Mouse (Mus musculus): ENCODE results near the gene Marc2. TPM values are rescaled to one million over a fixed set of nuclear protein-coding genes. Genes with fewer than 3 reads are reported as not detected.

Gene Marc2
- total RNA-seq, 1 experiment from 2014 or later = 327 TPM

DNA sequence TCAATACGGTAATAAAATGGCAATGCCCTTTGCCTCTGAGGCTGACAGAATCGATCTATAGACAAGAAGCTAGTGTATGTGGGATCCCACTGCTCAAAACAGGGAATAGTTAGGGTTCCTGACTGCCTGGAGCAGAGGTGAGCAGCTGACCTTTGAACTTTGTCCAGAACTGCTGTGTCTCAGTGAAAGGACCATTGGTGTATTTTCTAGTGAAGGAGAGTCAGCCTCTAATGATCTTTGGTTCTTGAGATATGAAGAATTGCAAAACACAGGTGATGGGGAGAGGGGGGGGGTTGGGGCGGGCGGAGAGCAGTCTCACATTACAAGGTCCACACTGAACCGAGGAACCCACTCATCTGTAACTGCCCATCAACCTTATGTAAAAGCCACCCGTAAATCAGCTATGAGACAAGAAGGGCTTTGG lies 36.7 kb downstream of the Marc2 start:
- no peak for DNase-seq

DNA sequence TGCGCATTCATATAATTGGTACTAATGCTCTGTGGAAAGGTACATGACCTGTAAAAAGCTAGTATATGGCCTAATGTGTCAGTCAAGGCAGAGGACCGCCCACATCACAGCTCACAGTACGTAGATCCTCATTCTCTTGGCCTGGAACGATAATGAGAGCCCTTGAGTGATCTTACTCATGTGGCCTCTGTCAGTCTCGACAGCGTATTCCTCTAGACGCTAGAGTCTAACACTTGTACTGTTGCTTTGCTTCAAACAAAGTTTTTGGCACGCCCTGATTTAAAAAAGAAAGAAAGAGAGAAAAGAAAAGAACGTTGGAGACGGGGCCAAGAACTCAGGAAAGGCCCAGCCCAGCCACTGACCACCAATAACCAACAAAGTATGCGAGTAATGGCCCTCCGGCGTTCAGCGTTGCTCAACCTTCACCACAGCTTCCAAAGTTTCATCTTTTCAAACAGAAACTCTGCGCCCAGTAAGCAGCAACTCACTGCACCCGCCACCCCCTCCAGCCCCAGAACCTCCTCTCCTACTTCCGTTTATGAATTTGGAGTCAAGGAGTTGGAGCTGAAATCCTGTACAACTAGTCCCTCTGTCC lies 37.7 kb downstream of the Marc2 start:
- DNase-seq = no peak

DNA sequence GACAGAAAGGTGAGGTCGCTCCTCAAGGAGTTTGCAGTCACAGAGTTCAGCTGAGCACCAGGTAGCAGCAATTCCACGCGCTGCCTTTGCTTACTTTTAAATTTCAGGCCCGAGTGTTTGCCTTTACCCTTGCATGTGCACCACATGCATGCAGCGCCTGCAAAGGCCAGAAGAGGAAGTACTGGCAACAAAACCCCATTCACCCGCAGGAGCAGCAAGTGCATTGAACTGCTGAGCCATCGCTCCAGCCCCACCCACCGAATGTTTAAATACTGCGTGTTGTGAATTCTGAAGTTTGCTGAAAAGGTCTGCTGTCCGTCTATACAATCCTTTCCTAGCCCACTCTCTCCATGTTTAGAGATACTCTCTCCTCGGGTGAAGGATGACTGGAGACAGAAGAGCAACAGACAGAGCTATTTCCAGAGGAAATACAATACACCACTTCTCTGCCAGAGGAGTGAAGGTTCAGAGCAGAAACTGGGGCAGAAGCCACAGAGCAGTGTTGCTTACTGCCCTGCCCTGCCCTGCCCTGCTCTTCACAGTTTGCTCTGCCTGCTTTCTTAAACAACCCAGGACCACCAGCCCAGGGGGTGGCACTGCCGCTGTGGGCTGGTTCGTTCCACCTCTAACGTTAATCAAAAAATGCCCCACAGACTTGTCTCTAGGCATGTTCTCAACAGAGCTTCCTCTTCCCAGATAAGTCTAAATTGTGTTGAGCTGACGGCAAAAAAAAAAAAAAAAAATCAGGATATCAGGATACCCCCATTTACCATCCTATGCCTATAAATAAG lies 38.4 kb downstream of the Marc2 start:
- DNase-seq = no peak

DNA sequence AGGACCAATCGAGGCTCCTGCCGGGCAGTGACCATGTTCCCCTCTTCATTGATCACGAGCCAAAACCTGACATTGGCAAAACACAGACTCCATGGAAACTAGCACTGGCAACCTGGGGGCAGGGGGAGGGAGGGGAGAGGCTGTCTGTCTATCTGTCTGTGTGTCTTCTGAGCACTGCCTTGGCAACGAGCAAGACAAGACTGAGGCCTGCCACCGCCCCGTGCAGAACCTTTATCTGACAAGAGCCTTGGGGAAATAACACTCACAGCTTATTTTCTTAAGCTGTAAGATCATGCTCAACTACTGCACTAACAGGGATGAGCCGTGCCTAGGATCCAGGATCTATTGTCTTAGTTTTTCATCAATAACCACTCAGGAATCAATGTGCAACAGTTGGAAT lies 39.1 kb downstream of the Marc2 start:
- no peak for DNase-seq

DNA sequence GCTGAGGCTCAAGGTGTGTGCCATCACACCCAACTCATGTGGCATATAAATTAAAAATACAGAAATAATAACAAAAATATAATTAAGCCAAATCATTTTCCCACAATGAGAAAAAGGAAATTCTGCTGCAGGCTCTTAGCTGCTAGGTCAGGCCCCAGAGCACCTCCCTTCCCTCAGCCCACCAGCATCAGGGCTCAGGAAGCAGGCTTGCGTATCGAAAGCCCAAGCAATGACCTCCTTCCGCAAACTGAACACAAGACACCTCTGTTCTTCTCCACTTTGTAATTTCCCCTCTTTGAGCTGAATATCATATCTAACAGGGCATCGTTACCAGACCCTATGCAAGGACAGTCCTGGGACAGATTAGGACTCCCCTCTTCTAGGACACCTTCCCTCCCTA lies 40.5 kb downstream of the Marc2 start:
- no peak for DNase-seq

DNA sequence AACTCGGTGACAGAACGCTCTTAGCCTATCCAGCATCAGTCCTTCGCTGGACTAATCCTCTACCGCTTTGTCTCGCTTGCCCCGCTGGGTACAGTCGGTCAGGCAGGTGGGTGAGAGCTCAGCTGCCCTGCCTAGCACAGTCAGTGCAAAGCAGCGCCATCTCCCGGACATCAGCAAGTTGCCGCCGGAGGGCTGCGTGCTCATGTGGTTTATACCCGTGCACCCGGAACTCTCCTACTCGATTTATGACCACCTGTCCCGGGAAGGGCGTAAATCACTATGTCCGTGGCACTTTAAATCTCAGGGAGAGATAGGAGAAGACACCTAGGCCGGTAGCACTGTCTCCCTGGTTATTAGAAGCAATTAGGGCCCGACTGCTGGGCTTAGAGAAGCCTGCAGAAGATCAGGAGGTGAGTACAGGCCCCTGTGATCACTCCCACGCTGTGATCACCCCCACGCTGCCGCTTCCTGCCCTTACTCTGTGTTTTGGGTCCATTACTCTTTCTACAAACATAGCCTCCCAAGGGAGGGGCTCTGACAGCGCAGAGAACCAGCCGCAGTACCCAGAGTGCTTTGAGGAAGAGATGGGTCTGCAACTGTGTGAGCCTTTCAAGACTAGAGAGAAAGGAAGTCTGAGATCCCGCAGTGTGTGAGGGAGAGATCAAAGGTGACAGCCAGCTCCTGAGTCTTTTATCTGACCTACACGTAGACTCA lies 52.9 kb downstream of the Marc2 start:
- DNase-seq = peak; percentile 85

DNA sequence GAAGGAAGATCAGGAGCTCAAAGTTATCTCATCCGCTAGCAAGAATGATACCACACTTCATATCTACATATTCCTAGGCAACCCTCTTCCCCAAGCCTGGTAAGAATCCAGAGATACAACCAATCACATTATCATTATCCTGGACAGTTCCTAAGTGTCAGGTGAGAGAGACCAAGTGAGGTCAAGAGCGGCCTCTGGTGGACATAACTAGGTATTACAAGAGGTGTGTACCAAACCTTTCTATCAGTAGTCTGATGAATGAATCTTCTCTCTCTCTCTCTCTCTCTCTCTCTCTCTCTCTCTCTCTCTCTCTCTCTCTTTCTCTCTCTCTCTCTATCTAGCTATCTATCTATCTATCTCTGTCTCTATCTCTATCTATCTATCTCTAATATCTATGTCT lies 55.1 kb downstream of the Marc2 start:
- DNase-seq = peak; percentile 56

DNA sequence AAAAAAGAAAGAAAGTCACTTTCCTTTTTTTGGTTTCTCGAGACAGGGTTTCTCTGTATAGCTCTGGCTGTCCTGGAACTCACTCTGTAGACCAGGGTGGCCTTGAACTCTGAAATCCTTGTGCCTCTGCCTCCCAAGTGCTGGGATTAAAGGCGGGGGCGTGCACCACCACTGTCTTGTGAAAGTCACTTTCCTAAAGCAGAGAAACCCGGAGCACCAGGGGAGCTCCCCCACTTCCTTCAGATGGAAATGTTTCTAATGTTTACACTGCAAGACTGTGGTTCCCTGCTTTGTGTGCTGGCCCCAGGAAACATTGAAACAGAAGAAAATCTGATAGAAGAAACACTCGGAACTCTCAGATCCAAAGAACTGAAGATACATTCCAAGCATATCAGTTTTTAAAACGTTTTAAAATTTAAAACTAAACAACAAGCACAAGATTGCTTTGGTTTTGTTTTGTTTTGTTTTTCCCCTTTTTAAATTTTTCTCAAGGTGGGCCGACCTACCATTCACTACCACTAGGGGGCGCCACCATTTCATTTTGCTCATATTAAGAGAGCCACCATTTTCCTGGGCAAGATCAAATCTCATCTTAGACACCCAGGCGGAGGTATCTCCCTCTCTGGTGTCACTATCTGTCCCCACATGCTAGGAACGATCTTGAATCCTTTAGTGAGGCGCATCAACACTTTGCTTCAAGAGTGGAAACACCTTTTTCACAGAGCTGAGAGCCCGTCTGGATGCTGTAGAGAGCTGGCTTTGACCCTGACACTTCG lies 59.7 kb downstream of the Marc2 start:
- no peak for DNase-seq

DNA sequence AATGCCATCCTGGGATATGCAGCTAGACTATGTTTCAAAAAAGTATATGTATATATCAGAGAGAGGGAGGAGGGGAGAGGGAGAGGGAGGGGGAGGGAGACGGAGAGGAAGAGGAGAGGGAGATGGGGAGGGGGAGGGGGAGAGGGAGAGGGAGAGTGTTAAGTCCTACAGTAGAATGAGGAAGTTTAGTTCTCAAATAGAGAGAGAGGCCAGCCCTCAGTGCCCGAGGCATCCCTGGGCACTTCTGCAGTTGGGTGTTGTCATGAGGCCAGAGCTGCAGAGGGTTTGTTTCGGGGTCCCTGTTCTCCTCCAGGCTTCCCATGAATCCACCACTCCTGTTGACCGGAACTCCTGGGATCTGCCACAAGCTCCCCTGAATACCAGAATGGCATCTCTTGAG lies 62.6 kb downstream of the Marc2 start:
- DNase-seq = no peak

DNA sequence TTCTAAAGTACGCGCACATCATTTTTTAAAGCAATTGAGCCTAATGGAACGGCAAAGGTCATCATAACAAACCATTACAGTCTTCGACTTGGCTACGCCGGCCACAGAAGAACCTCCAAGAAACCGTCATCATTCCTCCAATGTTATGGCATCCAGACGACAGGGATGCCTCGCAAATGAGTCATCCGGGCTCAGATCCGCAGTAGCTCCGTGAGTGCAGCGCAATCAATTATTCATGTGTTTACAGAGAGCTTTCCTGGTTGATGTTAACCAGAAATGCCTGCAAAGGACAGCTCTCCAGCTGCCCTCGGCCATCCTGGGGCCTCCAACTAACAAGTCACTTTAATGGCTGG lies 64.1 kb downstream of the Marc2 start:
- peak; percentile 31 for DNase-seq

DNA sequence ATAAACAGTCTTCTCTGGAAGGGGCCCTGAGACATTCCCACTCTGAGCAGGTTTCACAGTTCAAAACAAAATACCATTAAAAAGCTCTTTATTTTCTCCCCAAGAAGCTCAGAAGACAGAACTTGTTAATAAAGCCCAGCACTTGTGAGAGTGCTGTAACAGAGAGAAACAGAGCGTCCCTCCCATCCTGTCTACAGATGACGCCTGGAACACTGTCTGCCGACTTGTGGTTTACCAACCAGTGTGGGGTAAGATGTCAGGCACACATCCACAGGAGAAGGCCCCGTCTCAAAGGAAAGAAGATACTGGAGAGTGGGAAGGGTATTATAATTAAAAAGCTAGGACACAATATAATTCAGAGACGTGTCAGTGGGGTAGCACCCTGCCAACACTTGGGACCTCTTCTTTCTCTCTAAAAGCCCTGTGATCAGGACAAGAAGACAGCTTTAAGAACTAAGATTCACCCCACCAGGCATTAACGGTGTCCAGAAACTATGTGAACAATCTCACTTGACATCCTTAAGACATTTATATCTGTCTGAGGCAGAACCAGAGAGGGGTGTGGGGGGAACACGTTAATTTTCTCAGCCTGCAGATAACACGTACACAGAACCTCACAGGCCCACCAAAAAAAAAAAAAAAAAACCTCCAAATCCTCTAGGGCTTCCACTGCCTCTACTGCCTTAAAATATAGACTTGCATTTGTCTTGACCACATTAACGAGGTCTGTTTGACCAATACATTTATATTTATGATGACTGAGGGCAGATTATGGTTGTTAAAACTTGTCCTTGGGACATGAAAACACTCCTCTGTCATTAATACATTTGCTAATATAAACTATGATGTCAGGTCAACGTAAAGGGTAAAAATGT lies 64.7 kb downstream of the Marc2 start:
- no peak for DNase-seq

DNA sequence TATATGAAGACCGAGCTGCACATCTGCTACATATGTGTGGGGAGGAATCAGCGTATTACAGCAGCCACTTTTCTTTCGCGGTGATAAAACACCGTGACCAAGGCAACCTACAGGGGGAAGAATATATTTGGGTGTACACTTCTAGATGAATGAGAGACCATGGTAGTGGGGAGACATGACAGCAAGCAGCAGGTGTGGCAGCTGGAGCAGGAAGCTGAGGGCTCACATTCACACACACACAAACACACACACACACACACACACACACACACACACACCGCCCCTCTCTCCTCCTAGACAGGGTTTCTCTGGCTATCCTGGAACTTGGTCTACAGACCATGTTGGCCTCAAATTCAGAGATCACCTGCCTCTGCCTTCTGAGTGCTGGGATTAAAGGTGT lies 68.1 kb downstream of the Marc2 start:
- no peak for DNase-seq

DNA sequence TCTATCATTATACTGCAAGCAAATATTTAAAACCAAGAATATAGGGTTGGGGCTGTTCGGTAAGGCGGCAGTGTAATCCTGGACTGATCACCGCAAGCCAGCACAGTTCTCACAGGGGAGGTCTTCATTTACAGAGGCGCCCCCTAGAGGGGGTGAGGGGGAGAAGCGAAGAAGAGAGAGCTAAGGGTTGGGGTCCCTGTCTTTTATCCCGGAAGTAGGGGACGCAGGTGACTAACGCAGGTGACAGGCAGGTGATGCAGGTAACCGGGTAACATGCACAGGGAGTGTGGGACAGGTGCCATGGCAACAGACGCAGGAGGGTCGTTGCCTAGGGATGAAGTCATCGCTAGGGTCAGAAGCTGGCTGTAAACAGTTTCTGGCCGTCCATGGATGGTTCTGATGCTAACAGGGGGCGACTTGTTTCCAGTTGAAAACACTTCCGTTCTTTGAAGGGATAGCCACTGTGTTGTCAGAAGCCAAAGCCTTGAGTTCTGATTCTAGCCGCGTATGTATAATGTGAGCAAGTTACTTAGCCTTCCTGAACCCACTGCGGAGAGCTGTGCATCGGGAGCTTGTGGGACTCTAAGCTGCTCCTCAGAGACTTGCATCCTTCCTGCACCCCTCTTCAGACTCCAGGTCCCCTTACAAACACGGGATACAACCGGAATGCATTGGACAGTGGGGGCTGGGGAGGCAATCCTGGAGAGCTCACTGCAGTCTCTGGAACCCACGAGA lies 69.0 kb downstream of the Marc2 start:
- DNase-seq = no peak

DNA sequence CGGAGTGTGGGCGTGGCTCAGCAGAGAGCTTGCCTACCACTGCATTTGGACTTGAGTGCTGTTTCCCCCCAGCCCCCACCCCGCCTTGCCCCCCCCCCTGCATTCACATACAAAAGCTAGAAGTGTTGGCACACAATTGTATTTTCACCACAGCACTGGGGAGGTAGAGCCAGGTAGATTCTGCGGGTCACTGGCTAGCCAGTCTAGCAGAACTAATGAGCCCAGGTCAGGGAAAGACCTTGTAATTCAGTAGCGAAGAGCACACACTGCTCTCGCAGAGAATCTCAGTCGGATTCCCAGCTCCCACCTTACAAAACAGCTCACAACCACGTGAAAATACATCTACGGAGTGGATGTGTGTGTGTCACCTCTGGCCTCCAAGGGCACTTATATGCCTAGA lies 71.0 kb downstream of the Marc2 start:
- DNase-seq = no peak

DNA sequence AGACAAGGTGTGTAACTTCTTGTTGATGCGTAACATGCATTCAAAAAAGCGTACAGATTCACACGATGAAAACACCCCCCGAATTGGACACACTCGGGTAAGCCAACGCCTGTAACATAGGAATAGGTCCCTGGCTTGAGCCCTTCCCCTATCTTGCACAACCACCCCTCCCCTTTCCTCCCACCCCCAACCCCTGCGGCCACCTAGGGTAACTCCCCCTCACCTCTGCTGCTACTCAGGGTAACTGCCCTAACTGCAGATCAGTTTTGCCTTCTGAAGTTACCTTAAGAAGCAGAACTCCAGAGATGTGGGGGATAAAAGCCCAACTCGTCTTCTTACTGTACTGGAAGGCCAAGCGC lies 74.4 kb downstream of the Marc2 start:
- DNase-seq = no peak

DNA sequence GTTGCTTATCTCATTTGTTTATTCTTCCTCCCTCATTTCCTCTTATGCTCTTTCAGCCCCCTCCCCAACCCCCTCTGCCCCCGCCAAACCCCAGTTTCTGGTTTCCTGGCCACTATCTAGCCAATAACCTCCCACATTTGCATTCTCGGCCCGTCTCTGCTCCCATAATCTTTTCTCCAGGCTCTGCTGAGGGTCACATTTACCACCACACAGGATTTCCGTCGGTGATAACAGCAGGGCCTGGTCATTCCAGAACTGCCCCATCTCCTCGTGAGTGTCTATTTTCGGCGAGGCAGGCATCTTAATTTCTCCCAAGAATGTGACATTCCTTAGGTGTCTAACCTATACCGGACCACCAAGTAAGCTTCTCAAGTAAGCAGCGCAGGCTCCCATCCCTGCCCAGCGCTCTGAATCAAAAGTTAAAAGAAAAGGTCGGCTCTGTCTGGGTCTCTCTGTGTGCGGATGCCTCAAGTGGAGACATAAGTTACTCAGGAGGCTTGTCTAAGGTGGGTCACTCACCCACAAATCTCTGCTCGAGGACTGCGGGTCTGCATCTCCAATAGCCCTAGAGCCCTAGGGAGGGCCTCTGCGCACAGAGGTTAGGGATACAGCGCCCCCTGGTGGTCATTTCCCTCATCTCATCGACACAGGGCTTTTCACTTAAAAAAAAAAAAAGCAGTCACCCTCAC lies 74.9 kb downstream of the Marc2 start:
- peak; percentile 91 for DNase-seq

DNA sequence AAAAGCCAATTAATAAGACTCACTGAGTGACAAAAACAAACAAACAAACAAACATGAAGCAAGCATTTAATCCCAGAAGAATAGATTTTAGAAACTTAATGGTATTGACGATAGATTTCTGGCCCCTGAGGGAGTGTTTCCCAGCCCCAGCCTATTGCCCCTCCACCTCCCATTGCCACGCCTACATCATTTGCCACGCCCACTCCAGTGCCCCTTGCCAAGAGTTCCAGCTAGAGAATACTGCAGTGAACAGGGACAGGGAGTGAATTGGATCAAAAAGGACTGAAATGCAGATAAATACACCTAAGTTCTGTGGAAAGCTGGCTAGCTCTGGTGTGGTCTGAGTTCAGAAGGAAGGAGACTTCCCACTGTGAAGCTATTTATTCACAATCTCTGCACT lies 82.4 kb downstream of the Marc2 start:
- DNase-seq = peak; percentile 49

All from adrenal gland, postnatal 14 days (tissue).